Mouse (Mus musculus): ENCODE measurements around the gene Apol7a. TPM values are rescaled to one million over a fixed set of nuclear protein-coding genes. Genes with fewer than 3 reads are reported as not detected.
A peak's percentile ranks its signal among the peaks of the same experiment; 100 is the strongest.

Gene Apol7a
- total and polyA plus RNA-seq, 2 experiments from 2014 or later, result not detected

DNA sequence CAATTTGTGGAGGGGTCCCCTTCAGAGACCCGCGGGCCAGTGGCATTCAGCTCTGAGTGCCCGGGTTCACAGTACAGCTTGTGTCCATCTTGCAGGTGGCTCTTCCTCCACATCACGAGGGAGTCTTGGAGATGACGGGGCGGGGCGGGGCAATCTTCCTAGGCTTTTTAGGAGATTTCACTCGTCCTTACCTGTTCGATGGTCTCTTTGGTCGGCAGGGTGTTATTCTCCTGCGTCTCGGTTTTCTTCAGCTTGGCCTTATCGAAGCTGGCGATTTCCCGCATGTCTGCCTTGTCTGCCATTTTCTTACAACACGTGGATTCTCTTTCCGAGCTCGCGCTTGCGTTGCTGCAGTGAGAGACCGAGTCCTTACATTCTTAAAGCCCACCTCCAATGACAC, 28.9 kb downstream of the Apol7a start:
- Histone ChIP-seq H3K4me3 (ENCODE audit: low read length) (no peak overlapping the region), H3K27ac (no peak overlapping the region), H3K9ac (replicated peaks; ENCODE audit: low read length) (no peak overlapping the region), H3K9me3 (ENCODE audit: low read length) (no peaks in the 10 kb centered on the region), H3K4me1 (ENCODE audit: insufficient read depth, low read length) (peaks cover 19% of the 10 kb centered on the region; the same call in 1 of the 2 replicates), H3K4me2 (ENCODE audit: low read depth, low read length) (no peak overlapping the region), H3K36me3 (ENCODE audit: insufficient read depth, low read length) (no peaks in the 10 kb centered on the region), H3K27me3 (ENCODE audit: insufficient read depth, low read length) (no peaks in the 10 kb centered on the region)
- ATAC-seq (no peak), DNase-seq (ENCODE audit: low spot score) (no peak)
- 95% methylated on average over 21 of the region's 21 CpGs for WGBS
- no peak for TF ChIP-seq CTCF (IDR thresholded peaks at IDR 0.05; ENCODE audit: low read depth)

DNA sequence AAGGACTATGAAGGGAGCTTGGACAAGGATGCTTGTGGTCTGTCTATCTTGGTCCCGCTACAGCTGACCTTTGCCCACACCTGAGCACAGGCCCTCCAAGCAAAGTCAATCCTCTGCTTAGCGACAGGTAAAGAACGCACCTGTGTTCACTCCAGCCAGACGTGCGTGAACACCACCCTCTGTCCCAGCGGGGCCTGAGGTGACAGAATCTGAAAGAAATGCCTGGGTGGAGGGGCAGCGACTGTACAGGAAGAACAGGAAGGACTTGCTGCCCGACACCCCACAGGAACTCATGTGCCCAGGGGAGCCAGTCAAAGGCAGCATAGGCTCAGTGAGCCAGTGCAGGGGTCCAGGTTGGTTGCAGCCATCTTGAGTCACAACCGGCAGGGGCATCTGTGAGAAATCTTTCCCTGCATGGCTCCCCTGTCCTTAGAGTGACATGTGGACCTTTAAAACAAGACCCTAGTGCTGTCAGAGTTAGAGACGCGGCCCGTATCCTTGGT, 30.0 kb downstream of the Apol7a start:
- no peak overlapping the region for H3K9ac ChIP-seq (replicated peaks; ENCODE audit: low read length)
- H3K9me3 ChIP-seq (ENCODE audit: low read length), result no peaks in the 10 kb centered on the region
- DNase-seq (ENCODE audit: low spot score) (no peak), ATAC-seq (no peak)
- no peak overlapping the region for H3K4me3 ChIP-seq (ENCODE audit: low read length)
- TF ChIP-seq CTCF (IDR thresholded peaks at IDR 0.05; ENCODE audit: low read depth), result no peak
- H3K36me3 ChIP-seq (ENCODE audit: insufficient read depth, low read length), result no peaks in the 10 kb centered on the region
- H3K27me3 ChIP-seq (ENCODE audit: insufficient read depth, low read length), result no peaks in the 10 kb centered on the region
- no peak overlapping the region for H3K4me2 ChIP-seq (ENCODE audit: low read depth, low read length)
- peak overlapping the region; percentile 93; the same call in 1 of the 2 replicates for H3K27ac ChIP-seq
- WGBS, result 84% methylated on average over 12 of the region's 12 CpGs
- peaks cover 21% of the 10 kb centered on the region; the same call in 1 of the 2 replicates for H3K4me1 ChIP-seq (ENCODE audit: insufficient read depth, low read length)

DNA sequence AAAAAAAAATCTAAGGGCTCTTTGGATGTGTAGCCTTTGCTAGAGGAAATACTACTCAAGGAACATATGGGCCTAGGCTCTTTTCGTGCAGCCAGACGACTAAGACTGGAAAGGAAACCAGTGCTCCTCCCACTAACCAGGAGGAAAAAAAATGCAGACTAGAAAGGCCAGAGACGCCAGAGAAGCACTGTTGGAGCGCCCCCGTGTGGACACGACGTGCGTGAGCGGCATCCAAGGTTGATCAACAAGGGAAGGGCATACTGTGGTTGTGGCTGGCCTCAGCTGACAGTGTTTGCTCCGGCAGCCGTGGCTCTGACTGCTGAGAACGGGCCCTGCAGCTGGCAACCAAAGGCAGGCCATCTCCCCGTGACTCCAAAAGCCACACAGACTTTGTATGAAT, 30.8 kb downstream of the Apol7a start:
- Histone ChIP-seq H3K36me3 (ENCODE audit: insufficient read depth, low read length) (no peaks in the 10 kb centered on the region), H3K4me3 (ENCODE audit: low read length) (peak overlapping the region; percentile 17), H3K4me1 (ENCODE audit: insufficient read depth, low read length) (peaks cover 24% of the 10 kb centered on the region; the same call in 1 of the 2 replicates), H3K4me2 (ENCODE audit: low read depth, low read length) (peak overlapping the region; percentile 42), H3K9ac (replicated peaks; ENCODE audit: low read length) (0 out of 2 replicates have a peak overlapping the region, but pooled peaks have one; percentile 13), H3K27ac (peak overlapping the region; percentile 93), H3K9me3 (ENCODE audit: low read length) (no peaks in the 10 kb centered on the region), H3K27me3 (ENCODE audit: insufficient read depth, low read length) (no peaks in the 10 kb centered on the region)
- WGBS, result under 1% methylated on average over 13 of the region's 13 CpGs
- DNase-seq (ENCODE audit: low spot score), result peak; percentile 96
- ATAC-seq, result peak; percentile 71
- TF ChIP-seq CTCF (IDR thresholded peaks at IDR 0.05; ENCODE audit: low read depth), result peak; percentile 99

DNA sequence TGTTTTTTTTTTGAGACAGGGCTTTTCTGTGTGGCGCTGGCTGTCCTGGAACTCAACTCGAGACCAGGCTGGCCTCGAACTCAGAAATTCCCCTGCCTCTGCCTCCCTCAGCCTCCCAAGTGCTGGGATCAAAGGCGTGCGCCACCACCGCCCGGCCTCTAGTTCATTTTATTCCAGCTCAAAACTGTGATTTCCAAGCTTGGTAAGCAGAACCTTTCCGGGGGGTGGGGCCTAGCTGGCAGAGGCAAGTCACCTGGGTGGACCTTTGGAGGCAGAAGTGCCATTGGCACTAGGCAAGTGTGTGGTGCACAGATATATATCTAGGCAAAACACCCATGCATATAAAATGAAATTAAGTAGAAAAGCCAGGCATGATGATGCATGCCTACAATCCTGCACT, 31.4 kb downstream of the Apol7a start:
- ATAC-seq (no peak; the same call in 1 of the 2 replicates), DNase-seq (ENCODE audit: low spot score) (no peak)
- Histone ChIP-seq H3K9ac (replicated peaks; ENCODE audit: low read length) (no peak overlapping the region), H3K27ac (peak overlapping the region; percentile 93), H3K4me1 (ENCODE audit: insufficient read depth, low read length) (peaks cover 24% of the 10 kb centered on the region; the same call in 1 of the 2 replicates), H3K4me2 (ENCODE audit: low read depth, low read length) (no peak overlapping the region; the same call in 1 of the 2 replicates), H3K27me3 (ENCODE audit: insufficient read depth, low read length) (no peaks in the 10 kb centered on the region), H3K36me3 (ENCODE audit: insufficient read depth, low read length) (no peaks in the 10 kb centered on the region), H3K4me3 (ENCODE audit: low read length) (no peak overlapping the region), H3K9me3 (ENCODE audit: low read length) (no peaks in the 10 kb centered on the region)
- no peak for TF ChIP-seq CTCF (IDR thresholded peaks at IDR 0.05; ENCODE audit: low read depth)
- WGBS, result 33% methylated on average over 8 of the region's 8 CpGs

DNA sequence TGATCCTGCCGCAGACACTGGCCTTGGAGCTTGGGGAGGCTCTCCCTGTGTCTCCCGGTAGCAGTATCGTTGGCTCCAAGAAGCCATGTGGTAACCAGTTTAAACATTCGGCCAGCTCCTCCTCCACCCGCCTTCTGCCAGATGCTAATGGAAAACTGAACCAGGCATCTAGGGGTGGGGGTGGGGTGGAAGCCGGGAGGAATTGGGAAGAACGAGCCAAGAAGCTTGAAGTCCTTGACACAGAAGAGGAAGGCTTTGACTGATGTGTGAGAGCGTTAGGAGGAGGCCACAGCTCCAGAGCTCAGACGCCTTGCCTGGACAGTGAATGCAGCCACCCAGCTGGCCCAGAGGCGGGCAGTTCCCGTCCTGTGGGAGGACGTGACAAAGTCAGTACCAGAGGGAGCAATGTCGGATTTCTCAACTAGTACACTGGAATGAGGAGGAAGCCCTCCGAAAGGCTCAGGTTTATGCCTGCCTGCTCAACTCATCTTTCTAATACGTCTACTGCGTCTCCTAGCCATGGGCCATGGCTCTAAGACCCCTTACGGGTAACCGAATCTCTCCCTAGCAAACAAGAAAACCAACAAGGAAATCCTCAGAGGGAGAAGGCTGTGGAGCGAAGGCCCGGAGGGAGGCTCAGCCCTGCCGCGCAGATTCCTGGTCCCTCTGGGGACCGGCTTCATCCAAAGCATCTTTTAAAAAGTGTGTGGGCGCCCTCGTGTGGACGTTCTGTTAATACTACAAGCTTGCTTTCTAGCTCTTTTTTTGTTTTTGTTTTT, 32.0 kb downstream of the Apol7a start:
- no peaks in the 10 kb centered on the region for H3K27me3 ChIP-seq (ENCODE audit: insufficient read depth, low read length)

DNA sequence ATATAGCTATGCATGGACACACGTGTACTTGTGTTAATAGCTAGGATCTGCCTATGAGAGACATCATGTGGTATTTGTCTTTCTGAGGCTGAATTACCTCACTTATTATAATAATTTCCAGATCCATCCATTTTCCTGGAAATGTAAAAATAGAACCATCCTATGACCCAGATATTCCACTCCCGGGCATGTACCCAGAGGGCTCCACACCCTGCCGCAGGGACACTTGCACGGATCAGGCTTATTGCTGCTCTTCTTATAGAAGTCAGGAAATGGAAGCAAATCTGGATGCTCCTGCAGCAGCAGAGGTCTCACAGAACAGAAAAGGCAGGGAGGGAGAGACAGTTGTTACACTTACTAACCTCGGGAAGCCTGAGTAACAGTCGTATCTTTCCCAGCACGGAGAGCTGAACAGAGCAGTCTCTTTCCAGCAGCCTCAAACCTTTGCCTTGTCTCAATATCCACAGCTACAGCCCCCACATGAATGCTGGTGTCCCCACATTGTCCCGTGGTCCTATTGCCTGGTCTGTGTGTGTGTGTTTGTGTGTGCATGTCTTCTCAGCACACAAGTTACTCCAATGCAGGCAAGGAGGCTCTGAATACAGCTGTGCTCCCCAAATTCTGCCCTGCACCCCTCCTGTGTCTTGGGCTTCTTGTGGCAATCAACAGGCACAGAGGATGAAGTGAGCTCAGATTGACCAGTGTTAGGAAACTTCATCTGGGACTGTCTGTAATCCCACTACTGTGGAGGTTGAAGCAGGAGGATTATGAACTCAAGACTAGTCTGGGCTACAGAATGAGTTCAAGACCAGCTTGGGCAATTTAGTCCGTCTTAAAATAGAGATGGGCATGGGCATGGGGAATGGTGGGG, 33.0 kb downstream of the Apol7a start:
- Histone ChIP-seq H3K9ac (replicated peaks; ENCODE audit: low read length) (peak overlapping the region; percentile 28; the same call in 1 of the 2 replicates), H3K27me3 (ENCODE audit: insufficient read depth, low read length) (no peaks in the 10 kb centered on the region), H3K27ac (peak overlapping the region; percentile 93), H3K9me3 (ENCODE audit: low read length) (no peaks in the 10 kb centered on the region), H3K4me3 (ENCODE audit: low read length) (no peak overlapping the region), H3K4me2 (ENCODE audit: low read depth, low read length) (peak overlapping the region; percentile 56), H3K4me1 (ENCODE audit: insufficient read depth, low read length) (peaks cover 24% of the 10 kb centered on the region; the same call in 1 of the 2 replicates), H3K36me3 (ENCODE audit: insufficient read depth, low read length) (no peaks in the 10 kb centered on the region)
- 49% methylated on average over 9 of the region's 9 CpGs for WGBS
- DNase-seq (ENCODE audit: low spot score), result no peak
- TF ChIP-seq CTCF (IDR thresholded peaks at IDR 0.05; ENCODE audit: low read depth), result no peak
- no peak for ATAC-seq

More for the DNA sequence above, 32.0 kb downstream of the Apol7a start:
- ATAC-seq, result peak; percentile 59
- DNase-seq (ENCODE audit: low spot score), result peak; percentile 97
- peak; percentile 74 for TF ChIP-seq CTCF (IDR thresholded peaks at IDR 0.05; ENCODE audit: low read depth)
- H3K9ac ChIP-seq (replicated peaks; ENCODE audit: low read length), result peak overlapping the region; percentile 28
- WGBS, result under 1% methylated on average over 26 of the region's 26 CpGs
- H3K36me3 ChIP-seq (ENCODE audit: insufficient read depth, low read length), result no peaks in the 10 kb centered on the region
- H3K4me1 ChIP-seq (ENCODE audit: insufficient read depth, low read length), result peaks cover 24% of the 10 kb centered on the region; the same call in 1 of the 2 replicates
- peak overlapping the region; percentile 93 for H3K27ac ChIP-seq
- H3K9me3 ChIP-seq (ENCODE audit: low read length), result no peaks in the 10 kb centered on the region
- peak overlapping the region; percentile 56 for H3K4me2 ChIP-seq (ENCODE audit: low read depth, low read length)
- peak overlapping the region; percentile 20 for H3K4me3 ChIP-seq (ENCODE audit: low read length)
